Mouse (Mus musculus) stomach, postnatal 0 days (tissue): Measurements from ENCODE around the gene Lrrc49. TPM values are rescaled to one million over a fixed set of nuclear protein-coding genes. Genes with fewer than 3 reads are reported as not detected.
A peak's percentile ranks its signal among the peaks of the same experiment; 100 is the strongest.

Source experiments
- ATAC-seq: fragments of 200-750 bp; cut with Nextera tagmentation; 2 replicates; pipeline ENCODE4 v1.8.0; 2017; ENCODE audit not compliant: low FRiP score, low TSS enrichment
- DNase-seq: peaks from one replicate; pipeline ENCODE4 v3.0.0-alpha.2; 2016; ENCODE audit warnings: low spot score
- H3K27ac ChIP-seq: fragments of 300-500 bp; sonication (generic); replicated peaks from 2 replicates; pipeline ENCODE4 v1.5.1; 2014; ENCODE audit warnings: mild to moderate bottlenecking, control low read depth
- H3K27me3 ChIP-seq: fragments of 300-500 bp; sonication (generic); 2 replicates; pipeline ENCODE4 v1.6.1; 2014; ENCODE audit warnings: low read length; ENCODE audit not compliant: control insufficient read depth, insufficient read depth
- H3K36me3 ChIP-seq: fragments of 300-500 bp; sonication (generic); 2 replicates; pipeline ENCODE4 v1.6.1; 2014; ENCODE audit warnings: low read length, mixed read lengths; ENCODE audit not compliant: control insufficient read depth, insufficient read depth
- H3K4me1 ChIP-seq: fragments of 300-500 bp; sonication (generic); replicated peaks from 2 replicates; pipeline ENCODE4 v1.6.1; 2014; ENCODE audit warnings: antibody characterized with exemption; ENCODE audit not compliant: control insufficient read depth, insufficient read depth
- H3K4me2 ChIP-seq: fragments of 300-500 bp; sonication (generic); replicated peaks from 2 replicates; pipeline ENCODE4 v1.6.1; 2014; ENCODE audit warnings: low read depth, mild to moderate bottlenecking, control low read depth, moderate library complexity
- H3K4me3 ChIP-seq: fragments of 300-500 bp; sonication (generic); 2 replicates; pipeline ENCODE4 v1.5.1; 2014; ENCODE audit warnings: low read depth, low read length, control low read depth
- H3K9ac ChIP-seq: fragments of 300-500 bp; sonication (generic); 2 replicates; pipeline ENCODE4 v1.6.1; 2014; ENCODE audit warnings: mild to moderate bottlenecking, low read length, control low read depth, mixed read lengths
- H3K9me3 ChIP-seq: fragments of 300-500 bp; sonication (generic); 2 replicates; pipeline ENCODE4 v1.6.1; 2016; ENCODE audit warnings: low read length; ENCODE audit not compliant: control insufficient read depth
- CTCF ChIP-seq: IDR thresholded peaks from 2 replicates; pipeline ENCODE4 v1.5.1; 2016; ENCODE audit warnings: antibody characterized with exemption, low read depth, mild to moderate bottlenecking, moderate library complexity
- EP300 ChIP-seq: optimal IDR thresholded peaks from 2 replicates; pipeline ENCODE3; 2016; ENCODE audit warnings: antibody characterized with exemption
- WGBS: fragments of 180-500 bp; shearing (Covaris S2); extraction: QIAGEN DNeasy Blood & Tissue Kit; methylation state at CpG from one replicate; pipeline ENCODE4 v1.1.7; 2014; 5-methylcytosine and 5-hydroxymethylcytosine counted together
- polyA plus RNA-seq: library from polyadenylated mRNA; unstranded; fragments of >200 nt; fragmentation: Nextera tagmentation; extraction: Ambion mirVana; gene quantifications from 2 replicates; pipeline ENCODE4 v1.2.1, GENCODE M21; 2015

Gene Lrrc49
- polyA plus RNA-seq, 1 experiment from 2014 or later = 10.5 TPM

GRCm38 (mm10) chr9:60625895-60626294, 62.1 kb downstream of the Lrrc49 start:
- no peak for ATAC-seq
- H3K4me3 ChIP-seq = no peak overlapping the region
- no peaks in the 10 kb centered on the region for H3K9me3 ChIP-seq
- no peaks in the 10 kb centered on the region for H3K36me3 ChIP-seq
- H3K27ac ChIP-seq = no peak overlapping the region
- DNase-seq = no peak
- no peak overlapping the region for H3K9ac ChIP-seq
- WGBS = 49% methylated on average over 2 of the region's 2 CpGs
- H3K4me2 ChIP-seq = no peak overlapping the region
- H3K4me1 ChIP-seq = no peaks in the 10 kb centered on the region
- TF ChIP-seq CTCF = no peak
- TF ChIP-seq EP300 = no peak
- no peaks in the 10 kb centered on the region for H3K27me3 ChIP-seq

GRCm38 (mm10) chr9:60616946-60617345, 71.0 kb downstream of the Lrrc49 start:
- Histone ChIP-seq H3K9ac (no peak overlapping the region; the same call in 1 of the 2 replicates), H3K9me3 (no peaks in the 10 kb centered on the region), H3K4me1 (no peaks in the 10 kb centered on the region), H3K27ac (peak overlapping the region; percentile 83), H3K36me3 (no peaks in the 10 kb centered on the region), H3K4me2 (peak overlapping the region; percentile 30), H3K4me3 (no peak overlapping the region), H3K27me3 (no peaks in the 10 kb centered on the region)
- WGBS = 32% methylated on average over 9 of the region's 9 CpGs
- DNase-seq (no peak), ATAC-seq (peak; percentile 66; the same call in 1 of the 2 replicates)
- TF ChIP-seq EP300 (no peak), CTCF (no peak)

GRCm38 (mm10) chr9:60616359-60616758, 71.6 kb downstream of the Lrrc49 start:
- TF ChIP-seq EP300 (no peak), CTCF (no peak)
- WGBS = 24% methylated on average over 7 of the region's 7 CpGs
- no peak overlapping the region for H3K27ac ChIP-seq

GRCm38 (mm10) chr9:60612260-60612659, 75.7 kb downstream of the Lrrc49 start:
- Histone ChIP-seq H3K4me2 (no peak overlapping the region), H3K4me3 (no peak overlapping the region), H3K27ac (no peak overlapping the region), H3K9ac (no peak overlapping the region), H3K9me3 (no peaks in the 10 kb centered on the region), H3K4me1 (no peaks in the 10 kb centered on the region), H3K36me3 (no peaks in the 10 kb centered on the region), H3K27me3 (no peaks in the 10 kb centered on the region)
- 40% methylated on average over 2 of the region's 2 CpGs for WGBS
- TF ChIP-seq CTCF = no peak
- no peak for TF ChIP-seq EP300
- DNase-seq (no peak), ATAC-seq (no peak)

More at GRCm38 (mm10) chr9:60616359-60616758, 71.6 kb downstream of the Lrrc49 start:
- Histone ChIP-seq H3K9ac (no peak overlapping the region), H3K4me3 (no peak overlapping the region), H3K9me3 (no peaks in the 10 kb centered on the region), H3K27me3 (no peaks in the 10 kb centered on the region), H3K4me2 (0 out of 2 replicates have a peak overlapping the region, but pooled peaks have one; percentile 21), H3K36me3 (no peaks in the 10 kb centered on the region), H3K4me1 (no peaks in the 10 kb centered on the region)
- DNase-seq = no peak
- no peak for ATAC-seq

- Histone ChIP-seq H3K9me3 (no peaks in the 10 kb centered on the region), H3K27me3 (no peaks in the 10 kb centered on the region), H3K9ac (no peak overlapping the region), H3K4me1 (no peaks in the 10 kb centered on the region), H3K36me3 (no peaks in the 10 kb centered on the region), H3K27ac (no peak overlapping the region), H3K4me2 (no peak overlapping the region), H3K4me3 (no peak overlapping the region)
- no peak for TF ChIP-seq EP300
- TF ChIP-seq CTCF = no peak
- WGBS = 53% methylated on average over 13 of the region's 13 CpGs
- ATAC-seq = no peak
- DNase-seq = no peak
These were observed 77.8 kb downstream of the Lrrc49 start for GRCm38 (mm10) chr9:60610194-60610593.

- Histone ChIP-seq H3K9ac (no peak overlapping the region), H3K36me3 (no peaks in the 10 kb centered on the region), H3K4me1 (no peaks in the 10 kb centered on the region), H3K27me3 (no peaks in the 10 kb centered on the region), H3K9me3 (no peaks in the 10 kb centered on the region), H3K4me2 (no peak overlapping the region), H3K4me3 (no peak overlapping the region), H3K27ac (no peak overlapping the region)
- no peak for TF ChIP-seq EP300
- no peak for TF ChIP-seq CTCF
- DNase-seq = no peak
- WGBS = 81% methylated on average over 9 of the region's 9 CpGs
- 0 out of 2 replicates have a peak, but pooled peaks have one; percentile 12 for ATAC-seq
These were observed 79.1 kb downstream of the Lrrc49 start for GRCm38 (mm10) chr9:60608857-60609256.
